Mouse (Mus musculus) cerebellum, adult 11 months (tissue): ENCODE results near the gene Cbfa2t3.
A peak's percentile ranks its signal among the peaks of the same experiment; 100 is the strongest.
"Not testable (repeated sequence)": the region's sequence is repeated elsewhere in the genome, so short reads cannot be mapped to it uniquely, and the experiment has no call there.

Experiments
- DNase-seq: peaks from one replicate; pipeline ENCODE4 v3.0.0; 2022

Cbfa2t3 gene

GRCm38 (mm10) chr8:122633205-122633604, 65.7 kb downstream of the Cbfa2t3 start:
- no peak for DNase-seq

- DNase-seq, result not testable (repeated sequence)
Observed at GRCm38 (mm10) chr8:122632134-122632533, 66.8 kb downstream of the Cbfa2t3 start.

DNA sequence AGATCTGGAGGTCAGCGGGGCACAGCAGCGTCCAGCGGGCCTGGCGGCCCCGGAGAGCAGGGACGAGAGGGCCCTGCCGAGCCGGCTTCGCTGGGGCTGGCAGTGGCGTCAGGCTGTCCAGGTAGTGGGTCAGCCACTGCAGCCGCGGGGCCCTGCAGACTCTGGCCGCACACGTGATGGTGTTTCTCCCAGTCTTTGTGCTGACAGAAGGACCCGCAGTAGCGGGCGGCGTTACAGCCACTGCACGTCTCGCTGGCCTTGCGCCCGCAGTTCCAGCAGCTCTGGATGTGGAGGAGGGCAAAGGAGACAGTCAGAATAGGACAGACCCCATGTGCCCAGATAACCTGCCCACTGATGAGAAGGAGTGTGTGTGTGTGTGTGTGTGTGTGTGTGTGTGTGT, 68.2 kb downstream of the Cbfa2t3 start:
- DNase-seq, result no peak

- DNase-seq, result no peak
Observed at GRCm38 (mm10) chr8:122629388-122629787, 69.5 kb downstream of the Cbfa2t3 start.

DNA sequence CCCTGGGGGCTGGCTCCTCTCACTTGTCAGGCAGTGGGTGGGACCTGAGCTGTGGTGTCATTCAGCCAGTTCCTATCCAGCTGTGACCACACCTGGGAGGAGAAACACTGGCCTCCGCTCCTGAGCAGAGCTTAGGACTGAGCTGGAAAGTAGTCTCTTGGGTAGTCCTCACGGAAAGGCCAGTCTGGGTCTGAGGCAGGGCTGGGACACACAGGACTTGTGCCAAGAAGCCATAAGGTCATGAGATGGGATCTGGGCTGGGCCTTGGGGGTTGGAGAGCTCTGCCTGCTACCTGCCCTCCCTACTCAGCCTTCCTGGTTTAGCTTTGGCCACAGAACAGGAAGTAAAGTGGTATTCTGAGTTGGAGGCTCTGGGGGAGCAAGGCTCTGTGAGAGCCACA, 72.0 kb downstream of the Cbfa2t3 start:
- DNase-seq, result no peak

GRCm38 (mm10) chr8:122625811-122626210, 73.1 kb downstream of the Cbfa2t3 start:
- DNase-seq, result no peak

DNA sequence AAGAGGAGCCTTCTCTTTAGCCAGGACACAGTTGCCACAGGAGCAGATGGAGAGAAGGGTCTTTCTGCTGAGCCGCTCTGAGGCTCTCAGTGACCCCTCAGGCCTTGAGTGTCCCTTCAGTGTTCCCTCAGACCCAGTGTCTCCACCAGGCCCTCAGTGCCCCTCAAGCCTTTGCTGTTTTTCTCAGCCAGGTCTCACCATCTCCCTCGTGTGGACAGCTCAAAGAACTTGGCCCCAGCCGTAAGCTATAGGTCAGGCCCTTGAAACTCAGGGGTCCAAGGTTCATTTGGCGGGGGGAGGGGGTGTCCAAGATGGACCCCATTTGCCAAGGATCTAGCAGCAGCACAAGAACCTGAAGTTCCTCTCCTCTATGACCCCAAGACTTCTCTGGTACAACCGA, 74.3 kb downstream of the Cbfa2t3 start:
- DNase-seq, result no peak

DNA sequence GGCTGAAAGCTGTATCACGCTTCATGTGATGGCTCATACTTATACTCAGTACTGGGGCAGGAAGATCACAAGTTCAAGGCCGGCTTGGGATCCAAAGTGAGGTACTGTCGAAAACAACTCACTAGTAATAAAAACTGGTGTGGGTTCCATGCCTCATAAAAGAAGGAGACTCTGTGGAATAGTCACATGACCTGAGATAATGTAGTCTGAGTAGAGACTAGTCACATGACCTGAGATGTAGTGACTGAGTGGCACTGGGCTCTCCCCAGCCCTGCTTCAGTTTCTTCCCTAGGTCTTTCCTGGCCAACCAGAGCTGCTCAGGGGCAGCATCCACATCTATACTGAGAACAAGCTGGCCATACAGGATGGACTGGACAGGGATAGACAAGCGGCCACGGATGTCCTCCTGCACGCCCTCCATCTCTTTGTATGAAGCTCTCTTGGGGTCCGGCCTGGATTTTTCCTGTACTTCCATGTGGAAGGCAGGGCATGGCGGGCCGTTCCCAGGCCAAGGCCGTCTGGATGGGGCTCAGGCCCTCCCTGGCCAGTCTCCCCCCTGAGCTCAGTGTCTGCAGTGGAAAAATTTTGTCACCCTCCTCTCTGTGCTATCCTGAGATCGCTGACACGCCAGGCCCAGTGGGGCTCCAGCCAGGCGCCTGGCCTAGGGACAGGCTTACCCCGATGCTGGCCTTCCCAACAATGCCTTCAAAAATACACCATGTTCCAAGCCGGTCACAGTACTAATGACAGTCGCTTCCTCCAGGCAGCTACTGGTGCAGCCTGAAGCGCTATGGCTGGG, 74.9 kb downstream of the Cbfa2t3 start:
- DNase-seq, result no peak

- DNase-seq, result no peak
Observed at GRCm38 (mm10) chr8:122622727-122623126, 76.2 kb downstream of the Cbfa2t3 start, which contains the start of gene Pabpn1l. TSS of gene Pabpn1l (minus strand) at chr8:122622739.

DNA sequence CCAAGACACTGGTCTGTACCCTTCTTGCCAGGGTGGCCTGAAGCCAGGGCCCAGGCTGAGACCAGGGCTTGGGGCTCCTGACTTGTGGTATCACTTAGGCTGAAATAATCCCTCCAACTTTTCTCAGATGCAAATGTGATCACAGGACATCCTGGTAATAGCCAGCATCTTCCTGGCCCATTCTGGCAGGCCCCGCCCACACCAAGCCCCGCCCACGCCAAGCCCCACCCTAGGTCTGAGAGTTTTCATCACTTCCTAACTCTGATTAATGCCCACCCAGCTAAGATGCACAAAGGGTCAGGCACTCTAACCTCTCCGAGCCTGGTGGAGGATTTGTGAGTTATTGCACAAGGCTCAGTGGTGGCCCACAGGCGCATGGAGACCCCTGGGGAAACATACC, 78.5 kb downstream of the Cbfa2t3 start:
- no peak for DNase-seq

DNA sequence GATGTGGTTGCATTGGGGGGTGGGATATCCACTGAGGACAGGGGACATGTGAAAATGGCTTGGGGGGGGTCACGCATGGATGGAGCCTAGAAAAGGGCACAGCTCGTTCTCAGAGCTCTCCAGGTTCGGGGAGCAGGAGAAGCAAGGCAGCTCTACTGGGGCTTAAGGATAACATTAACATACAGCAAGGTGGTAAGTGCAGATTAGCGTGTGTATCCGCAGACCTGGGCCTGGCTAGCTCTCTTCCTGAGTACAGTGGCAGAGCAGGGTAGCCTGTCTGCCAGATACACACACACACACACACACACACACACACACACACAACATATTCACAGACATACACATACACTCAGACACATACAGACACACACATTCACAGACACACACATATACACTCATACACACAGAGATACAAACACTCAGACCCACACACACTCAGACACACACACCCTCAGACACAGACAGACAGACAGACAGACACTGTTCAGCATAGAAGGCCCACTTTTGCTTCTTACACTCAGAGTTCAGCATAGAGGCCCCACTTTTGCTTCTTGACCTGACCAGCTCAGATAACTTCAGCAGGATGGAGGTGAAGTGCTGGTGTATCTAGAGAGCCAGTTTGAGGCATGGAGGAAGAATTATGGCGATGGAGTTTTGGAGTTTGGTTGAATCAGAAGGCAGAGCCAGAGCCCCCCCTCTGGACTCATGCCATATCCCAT, 80.1 kb downstream of the Cbfa2t3 start:
- DNase-seq, result no peak

GRCm38 (mm10) chr8:122617947-122618546, 80.9 kb downstream of the Cbfa2t3 start:
- DNase-seq, result peak; percentile 78

- DNase-seq, result no peak
Observed at GRCm38 (mm10) chr8:122616181-122616905, 82.6 kb downstream of the Cbfa2t3 start.

- DNase-seq, result peak; percentile 96
Observed at GRCm38 (mm10) chr8:122611295-122612133, 87.4 kb downstream of the Cbfa2t3 start, which contains the start of the genes Galns and Trappc2l. TSS of gene Galns (minus strand) at chr8:122611463. TSS of gene Trappc2l (plus strand) at chr8:122611640.

DNA sequence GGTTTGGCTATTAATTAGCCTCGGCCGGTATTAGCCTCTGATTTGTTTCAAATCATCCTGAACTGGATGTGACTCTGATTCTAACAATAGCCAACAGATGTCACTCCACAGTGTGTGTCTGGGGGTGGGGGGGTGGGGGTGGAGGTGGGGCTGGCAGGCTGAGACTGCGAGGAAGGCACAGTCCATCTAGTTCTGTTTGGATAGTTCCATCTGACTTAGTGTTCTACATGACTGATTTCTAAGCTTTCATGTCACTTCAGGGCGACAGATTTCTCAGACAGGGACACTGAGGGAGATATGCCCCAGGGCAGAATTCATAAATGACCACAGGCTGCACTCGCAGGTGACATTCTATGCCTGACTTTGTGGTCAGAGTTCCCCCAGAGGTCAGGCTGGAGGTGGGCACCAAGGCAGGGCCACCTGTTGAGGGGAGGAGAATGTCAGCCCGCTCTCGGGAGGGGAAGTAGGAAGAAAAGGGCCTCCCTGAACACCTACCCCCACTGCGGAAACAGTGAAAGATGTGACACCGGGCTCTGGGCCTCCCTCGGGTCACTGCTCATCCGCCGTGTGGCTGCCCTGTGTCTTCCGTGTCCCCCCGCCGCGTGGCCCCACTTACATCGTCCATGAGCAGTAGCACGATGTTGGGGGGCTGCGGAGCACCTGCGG, 88.2 kb downstream of the Cbfa2t3 start:
- no peak for DNase-seq

- DNase-seq, result no peak
Observed at GRCm38 (mm10) chr8:122610209-122610608, 88.7 kb downstream of the Cbfa2t3 start.

- no peak for DNase-seq
Observed at GRCm38 (mm10) chr8:122606810-122607209, 92.1 kb downstream of the Cbfa2t3 start.

DNA sequence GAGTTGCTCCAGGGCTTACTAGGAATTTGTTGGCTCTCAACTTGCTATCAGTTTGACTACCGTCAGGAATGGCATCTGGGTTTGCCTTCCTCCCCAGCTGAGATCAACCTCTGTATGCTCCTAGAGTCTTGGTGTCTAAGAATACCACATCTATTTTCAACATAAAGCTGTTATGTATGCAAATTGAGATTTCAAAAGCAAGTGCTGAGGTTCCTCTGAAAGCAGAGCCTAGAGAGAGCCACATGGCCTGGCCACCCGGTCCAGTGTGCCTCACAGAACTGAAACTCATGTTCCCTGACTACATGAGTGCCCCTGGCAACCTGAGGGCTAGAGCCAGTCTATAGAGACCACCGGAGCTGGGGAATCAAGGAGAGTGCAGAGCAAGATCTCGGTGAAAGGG, 93.5 kb downstream of the Cbfa2t3 start:
- no peak for DNase-seq

GRCm38 (mm10) chr8:122604640-122605039, 94.3 kb downstream of the Cbfa2t3 start:
- DNase-seq, result no peak

DNA sequence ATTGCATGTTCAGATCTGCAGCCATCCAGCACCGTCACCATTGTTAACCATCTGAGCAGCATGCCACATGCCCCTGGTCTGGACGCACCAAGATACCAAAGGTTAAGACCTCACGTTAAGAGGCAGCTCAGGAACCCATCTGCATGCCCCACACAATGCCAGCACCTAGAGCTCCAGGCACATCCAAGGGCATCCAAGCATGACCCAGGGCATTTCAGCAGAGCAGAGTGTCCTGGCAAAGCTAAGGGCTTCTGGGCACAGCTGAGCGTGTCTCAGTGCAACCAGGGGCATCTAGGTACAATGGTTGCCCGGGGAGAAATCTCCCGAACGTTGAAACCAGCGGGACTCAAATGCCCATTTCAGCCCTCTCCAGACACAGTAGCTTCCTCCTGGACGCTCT, 98.2 kb downstream of the Cbfa2t3 start:
- DNase-seq, result no peak

DNA sequence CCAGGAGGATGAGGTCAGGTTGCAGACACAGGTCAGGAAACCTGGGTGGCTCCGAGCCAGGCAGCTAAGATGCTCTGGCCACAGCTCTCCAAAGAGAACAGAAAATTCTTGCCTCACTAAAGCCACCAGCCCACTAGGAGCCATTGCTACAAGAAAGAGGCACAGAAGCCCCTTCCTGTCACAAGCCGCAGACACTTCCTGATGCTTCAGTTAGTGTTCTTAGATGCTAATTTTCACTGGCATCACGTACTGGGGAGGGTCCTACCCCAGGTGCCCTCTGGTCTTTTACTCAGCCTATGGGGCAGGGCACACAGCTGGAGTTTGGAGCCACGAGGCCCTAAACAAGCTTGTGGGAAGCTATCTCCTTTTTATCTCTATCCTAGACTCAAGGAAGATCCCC, 102.9 kb downstream of the Cbfa2t3 start:
- no peak for DNase-seq
